Mouse (Mus musculus) hindbrain, embryonic 11.5 days (tissue): Measurements from ENCODE around the gene Pkn2. TPM values are rescaled to one million over a fixed set of nuclear protein-coding genes. Genes with fewer than 3 reads are reported as not detected.

Experiments used
- ATAC-seq: fragments of 200-750 bp; cut with Nextera tagmentation; 2 replicates; pipeline ENCODE4 v1.8.0; 2017; ENCODE audit warnings: mild to moderate bottlenecking, moderate TSS enrichment, moderate library complexity; ENCODE audit not compliant: low FRiP score
- DNase-seq: peaks from one replicate; pipeline ENCODE4 v3.0.0-alpha.2; 2015; ENCODE audit warnings: low spot score
- H3K27ac ChIP-seq: fragments of 300-500 bp; sonication (generic); 2 replicates; pipeline ENCODE4 v1.5.1; 2014; ENCODE audit warnings: mild to moderate bottlenecking, low read depth, low read length
- H3K27me3 ChIP-seq: fragments of 300-500 bp; sonication (generic); 2 replicates; pipeline ENCODE4 v1.6.1; 2014; ENCODE audit warnings: mild to moderate bottlenecking, low read length, moderate library complexity, mixed read lengths; ENCODE audit not compliant: control insufficient read depth, insufficient read depth
- H3K36me3 ChIP-seq: fragments of 300-500 bp; sonication (generic); 2 replicates; pipeline ENCODE4 v1.6.1; 2014; ENCODE audit warnings: mild to moderate bottlenecking, low read length, moderate library complexity, mixed read lengths; ENCODE audit not compliant: control insufficient read depth, insufficient read depth
- H3K4me1 ChIP-seq: fragments of 300-500 bp; sonication (generic); replicated peaks from 2 replicates; pipeline ENCODE4 v1.6.1; 2014; ENCODE audit warnings: low read length, mixed read lengths; ENCODE audit not compliant: control insufficient read depth, insufficient read depth
- H3K4me2 ChIP-seq: fragments of 300-500 bp; sonication (generic); replicated peaks from 2 replicates; pipeline ENCODE4 v1.6.1; 2014; ENCODE audit warnings: mild to moderate bottlenecking, low read depth, low read length
- H3K4me3 ChIP-seq: fragments of 300-500 bp; sonication (generic); 2 replicates; pipeline ENCODE4 v1.5.1; 2014; ENCODE audit warnings: low read depth, low read length
- H3K9ac ChIP-seq: fragments of 300-500 bp; sonication (generic); 2 replicates; pipeline ENCODE4 v1.6.1; 2014; ENCODE audit warnings: low read depth, low read length
- H3K9me3 ChIP-seq: fragments of 300-500 bp; sonication (generic); 2 replicates; pipeline ENCODE4 v1.6.1; 2016; ENCODE audit warnings: low read length; ENCODE audit not compliant: control insufficient read depth
- WGBS: fragments of 180-500 bp; shearing (Covaris S2); extraction: QIAGEN DNeasy Blood & Tissue Kit; methylation state at CpG from one replicate; pipeline ENCODE4 v1.1.7; 2014; 5-methylcytosine and 5-hydroxymethylcytosine counted together
- polyA plus RNA-seq: library from polyadenylated mRNA; unstranded; fragments of >200 nt; fragmentation: Nextera tagmentation; extraction: Ambion mirVana; gene quantifications from 2 replicates; pipeline ENCODE4 v1.2.1, GENCODE M21; 2014

Gene Pkn2
- polyA plus RNA-seq, 1 experiment from 2014 or later = 48.6 TPM

GRCm38 (mm10) chr3:142817506-142817905 lies 64.3 kb downstream of the Pkn2 start:
- H3K4me1 ChIP-seq = no peaks in the 10 kb centered on the region
- no peak overlapping the region for H3K27ac ChIP-seq
- no peak for ATAC-seq
- H3K36me3 ChIP-seq = no peaks in the 10 kb centered on the region
- no peak overlapping the region for H3K4me3 ChIP-seq
- H3K9me3 ChIP-seq = no peaks in the 10 kb centered on the region
- H3K27me3 ChIP-seq = no peaks in the 10 kb centered on the region
- whole genome bisulfite sequencing = 95% methylated on average over 3 of the region's 3 CpGs
- no peak for DNase-seq
- H3K4me2 ChIP-seq = no peak overlapping the region
- no peak overlapping the region for H3K9ac ChIP-seq

GRCm38 (mm10) chr3:142811582-142811981 lies 70.2 kb downstream of the Pkn2 start:
- H3K4me2 ChIP-seq = no peak overlapping the region
- H3K9me3 ChIP-seq = no peaks in the 10 kb centered on the region
- no peak overlapping the region for H3K27ac ChIP-seq
- no peak for ATAC-seq
- 92% methylated on average over 3 of the region's 3 CpGs for whole genome bisulfite sequencing
- no peak overlapping the region for H3K4me3 ChIP-seq
- no peak overlapping the region for H3K9ac ChIP-seq
- 0 out of 2 replicates have a peak, but pooled peaks cover 4% of the 10 kb centered on the region for H3K36me3 ChIP-seq
- DNase-seq = no peak
- H3K27me3 ChIP-seq = no peaks in the 10 kb centered on the region
- H3K4me1 ChIP-seq = no peaks in the 10 kb centered on the region

- H3K4me3 ChIP-seq = no peak overlapping the region
- H3K9ac ChIP-seq = no peak overlapping the region
- H3K27me3 ChIP-seq = no peaks in the 10 kb centered on the region
- no peaks in the 10 kb centered on the region for H3K9me3 ChIP-seq
- H3K27ac ChIP-seq = no peak overlapping the region
- DNase-seq (no peak), ATAC-seq (no peak)
- 0 out of 2 replicates have a peak, but pooled peaks cover 2% of the 10 kb centered on the region for H3K36me3 ChIP-seq
- H3K4me2 ChIP-seq = no peak overlapping the region
- WGBS = 97% methylated on average over 3 of the region's 3 CpGs
- H3K4me1 ChIP-seq = no peaks in the 10 kb centered on the region
Measured at GRCm38 (mm10) chr3:142795587-142795986, 86.2 kb downstream of the Pkn2 start.

GRCm38 (mm10) chr3:142786423-142787072 lies 95.3 kb downstream of the Pkn2 start:
- Histone ChIP-seq H3K9ac (no peak overlapping the region), H3K9me3 (no peaks in the 10 kb centered on the region), H3K27me3 (no peaks in the 10 kb centered on the region), H3K27ac (no peak overlapping the region), H3K36me3 (peaks cover 6% of the 10 kb centered on the region; the same call in 1 of the 2 replicates), H3K4me3 (no peak overlapping the region), H3K4me2 (no peak overlapping the region), H3K4me1 (no peaks in the 10 kb centered on the region)
- 81% methylated on average over 2 of the region's 2 CpGs for WGBS
- DNase-seq = no peak
- ATAC-seq = peak; percentile 60

- Histone ChIP-seq H3K9me3 (no peaks in the 10 kb centered on the region), H3K36me3 (peaks cover 9% of the 10 kb centered on the region; the same call in 1 of the 2 replicates), H3K4me1 (no peaks in the 10 kb centered on the region), H3K4me2 (no peak overlapping the region), H3K27ac (no peak overlapping the region), H3K27me3 (no peaks in the 10 kb centered on the region), H3K4me3 (no peak overlapping the region), H3K9ac (no peak overlapping the region)
- WGBS = 85% methylated on average over 3 of the region's 3 CpGs
- DNase-seq = no peak
- no peak for ATAC-seq
Measured at GRCm38 (mm10) chr3:142777227-142777626, 104.6 kb downstream of the Pkn2 start.

- Histone ChIP-seq H3K27ac (no peak overlapping the region), H3K9me3 (no peaks in the 10 kb centered on the region), H3K9ac (no peak overlapping the region), H3K27me3 (no peaks in the 10 kb centered on the region), H3K4me3 (no peak overlapping the region), H3K4me1 (no peaks in the 10 kb centered on the region), H3K4me2 (no peak overlapping the region), H3K36me3 (no peaks in the 10 kb centered on the region)
- DNase-seq (no peak), ATAC-seq (no peak)
- 87% methylated on average over 4 of the region's 4 CpGs for WGBS
Measured at GRCm38 (mm10) chr3:142773538-142774191, 108.1 kb downstream of the Pkn2 start.

GRCm38 (mm10) chr3:142770518-142770917 lies 111.3 kb downstream of the Pkn2 start:
- H3K27ac ChIP-seq = no peak overlapping the region
- no peak for ATAC-seq
- H3K9ac ChIP-seq = no peak overlapping the region
- H3K27me3 ChIP-seq = no peaks in the 10 kb centered on the region
- no peaks in the 10 kb centered on the region for H3K9me3 ChIP-seq
- H3K4me3 ChIP-seq = no peak overlapping the region
- no peaks in the 10 kb centered on the region for H3K36me3 ChIP-seq
- 65% methylated on average over 1 of the region's 1 CpGs for WGBS
- no peaks in the 10 kb centered on the region for H3K4me1 ChIP-seq
- DNase-seq = no peak
- no peak overlapping the region for H3K4me2 ChIP-seq

GRCm38 (mm10) chr3:142768498-142768897 lies 113.3 kb downstream of the Pkn2 start:
- Histone ChIP-seq H3K4me3 (no peak overlapping the region), H3K9me3 (no peaks in the 10 kb centered on the region), H3K9ac (no peak overlapping the region), H3K36me3 (no peaks in the 10 kb centered on the region), H3K4me2 (no peak overlapping the region), H3K27me3 (no peaks in the 10 kb centered on the region), H3K4me1 (no peaks in the 10 kb centered on the region), H3K27ac (no peak overlapping the region)
- DNase-seq (no peak), ATAC-seq (no peak)
- 97% methylated on average over 6 of the region's 6 CpGs for WGBS

GRCm38 (mm10) chr3:142765778-142766165 lies 116.0 kb downstream of the Pkn2 start:
- Histone ChIP-seq H3K9ac (peak overlapping the region; percentile 83), H3K36me3 (no peaks in the 10 kb centered on the region), H3K27ac (no peak overlapping the region), H3K27me3 (no peaks in the 10 kb centered on the region), H3K4me1 (no peaks in the 10 kb centered on the region), H3K4me2 (peak overlapping the region; percentile 52), H3K9me3 (no peaks in the 10 kb centered on the region), H3K4me3 (peak overlapping the region; percentile 73)
- no peak for DNase-seq
- WGBS = 25% methylated on average over 10 of the region's 10 CpGs
- ATAC-seq = no peak
